Mouse (Mus musculus) 416B (cell line): ENCODE measurements around the gene Gm21903.
"Not testable (repeated sequence)": the region's sequence is repeated elsewhere in the genome, so short reads cannot be mapped to it uniquely, and the experiment has no call there.

Experiments used
- DNase-seq: peaks from one replicate; pipeline ENCODE4 v3.0.0; 2011; ENCODE audit warnings: low read depth

Gene Gm21903

GRCm38 (mm10) chr17:39043241-39043640 lies at the start of gene Gm21903:
TSS of gene Gm21903 (minus strand) at chr17:39043341.
- no peak for DNase-seq

- DNase-seq = no peak
Measured at GRCm38 (mm10) chr17:39076937-39077336, 33.8 kb upstream of the Gm21903 start, which contains the start of gene Esp23. TSS of gene Esp23 (minus strand) at chr17:39077037.

GRCm38 (mm10) chr17:39063641-39064040 lies 20.5 kb upstream of the Gm21903 start:
- no peak for DNase-seq

GRCm38 (mm10) chr17:39036395-39036794 lies 6.7 kb downstream of the Gm21903 start, which contains the start of gene Esp24:
TSS of gene Esp24 (plus strand) at chr17:39036695.
- not testable (repeated sequence) for DNase-seq

- no peak for DNase-seq
Measured at GRCm38 (mm10) chr17:39017184-39017583, 26.0 kb downstream of the Gm21903 start.

- no peak for DNase-seq
Measured at GRCm38 (mm10) chr17:39010675-39011638, 32.2 kb downstream of the Gm21903 start.

GRCm38 (mm10) chr17:39009846-39010245 lies 33.3 kb downstream of the Gm21903 start:
- DNase-seq = no peak
